Mouse (Mus musculus) T-cell, adult 2 months (primary cell): ENCODE results near the gene Large2.

Experiments
- DNase-seq: peaks from one replicate; pipeline ENCODE4 v3.0.0; 2022; ENCODE audit warnings: low spot score

Gene Large2

GRCm38 (mm10) chr2:92328206-92328605 lies 46.5 kb downstream of the Large2 start:
- DNase-seq: no peak

DNA sequence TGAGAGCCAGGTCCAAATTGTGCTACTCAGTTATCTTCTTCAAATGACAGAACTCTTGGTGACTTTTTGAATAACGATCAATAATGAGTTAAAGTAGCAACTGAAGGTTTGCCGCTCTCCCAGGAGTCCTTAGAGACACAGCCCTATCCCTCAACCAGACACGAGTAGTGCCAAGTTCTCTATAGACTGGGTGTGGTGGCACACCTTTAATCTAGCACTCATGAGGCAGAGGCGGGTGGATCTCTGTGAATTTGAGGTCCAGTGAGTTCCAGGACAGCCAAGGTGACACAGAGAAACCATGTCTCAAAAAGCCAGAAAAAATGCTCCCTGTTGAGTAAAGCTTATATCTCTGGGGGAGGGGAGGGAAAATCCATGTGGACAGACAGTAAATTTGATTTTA lies 47.1 kb downstream of the Large2 start:
- DNase-seq: no peak

DNA sequence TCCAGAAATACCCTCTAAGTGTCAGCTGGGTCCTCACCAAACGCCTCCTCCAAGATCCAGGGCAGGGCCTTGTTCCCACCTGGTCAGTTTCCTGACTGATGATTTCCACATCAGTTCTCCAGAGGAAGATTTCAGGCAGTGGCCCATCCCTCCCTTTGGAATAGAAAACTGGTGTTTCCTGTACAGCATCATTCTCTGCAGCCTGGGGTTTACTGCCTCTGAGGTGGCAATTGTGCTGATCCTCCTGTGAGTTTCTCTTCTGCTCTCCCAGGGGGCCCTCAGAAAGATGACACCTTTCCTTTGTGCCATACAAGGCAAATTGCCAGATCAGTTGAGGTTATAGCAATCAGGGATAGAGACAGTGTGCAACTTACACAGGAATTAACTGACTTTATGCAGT lies 48.4 kb downstream of the Large2 start:
- no peak for DNase-seq

GRCm38 (mm10) chr2:92325676-92326075 lies 49.0 kb downstream of the Large2 start:
- DNase-seq: no peak

GRCm38 (mm10) chr2:92322669-92323068 lies 52.0 kb downstream of the Large2 start:
- DNase-seq: peak; percentile 22

DNA sequence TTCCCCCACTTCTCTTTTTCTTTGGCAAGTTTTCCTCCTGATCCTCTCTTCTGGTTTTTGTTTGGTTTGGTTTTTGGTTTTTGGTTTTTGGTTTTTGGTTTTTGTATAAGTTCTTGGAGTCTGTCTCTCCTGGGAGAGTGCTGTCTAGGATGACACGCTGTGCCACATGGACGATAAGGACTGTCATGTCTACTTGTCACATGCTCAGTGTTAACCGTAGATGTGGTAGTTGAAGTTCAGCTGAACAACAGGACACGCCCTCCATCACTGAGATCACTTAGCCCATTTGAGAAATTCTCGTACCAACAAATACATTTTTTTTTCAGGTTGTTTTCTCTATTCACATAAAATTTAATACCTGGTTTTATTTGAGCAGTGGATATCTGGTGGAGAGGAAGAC lies 57.4 kb downstream of the Large2 start:
- DNase-seq: no peak

- DNase-seq: no peak
These were observed 58.0 kb downstream of the Large2 start for GRCm38 (mm10) chr2:92316652-92317051.
